Mouse (Mus musculus): ENCODE measurements around the gene Ngb. TPM values are rescaled to one million over a fixed set of nuclear protein-coding genes. Genes with fewer than 3 reads are reported as not detected.

The Ngb gene
- total and polyA plus RNA-seq, 3 experiments: not detected

DNA sequence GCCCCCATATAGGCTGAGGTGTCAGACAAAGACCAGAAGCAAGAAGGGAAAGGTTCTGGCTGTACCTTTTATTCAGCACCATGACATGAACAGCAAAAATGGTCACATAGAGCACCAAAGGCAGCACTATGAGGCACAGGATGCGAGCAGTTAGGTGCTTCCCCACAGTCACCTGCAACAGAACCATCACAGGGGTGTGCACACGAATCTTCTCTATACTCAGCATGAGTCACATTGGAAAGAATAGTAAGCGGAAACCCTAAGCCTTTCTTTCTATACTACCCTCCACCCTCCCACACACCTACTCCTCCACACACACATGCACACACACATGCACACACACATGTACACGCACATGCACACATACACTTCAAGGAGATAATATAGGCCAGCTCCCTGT lies 27.9 kb upstream of the Ngb start:
- no peak overlapping the region for H3K27ac ChIP-seq (ENCODE audit: insufficient read depth, low read depth)
- H3K4me1 ChIP-seq (ENCODE audit: control insufficient read depth in 1 of 2, insufficient read depth in 2 of 2): peaks cover 0 to 11% of the 10 kb centered on the region in 2 experiments; a peak in 2 of 4 replicates
- H3K9me3 ChIP-seq (replicated peaks; ENCODE audit: low read length): no peaks in the 10 kb centered on the region
- H3K9ac ChIP-seq (ENCODE audit: insufficient read depth, low read depth): no peak overlapping the region
- H3K36me3 ChIP-seq (replicated peaks in 1 of 2; ENCODE audit: control insufficient read depth in 1 of 2, insufficient read depth in 1 of 2, low read length in 1 of 2): peaks cover 10 to 72% of the 10 kb centered on the region in 2 experiments
- TF ChIP-seq ZC3H11A (IDR thresholded peaks at IDR 0.05; ENCODE audit: low read depth, low read length) (no peak), GABPA (IDR thresholded peaks at IDR 0.05; ENCODE audit: insufficient replicate concordance, low read depth, low read length) (no peak), CTCF (conservative IDR thresholded peaks at IDR 0.05 in 1 of 2, IDR thresholded peaks at IDR 0.05 in 1 of 2; ENCODE audit: low read depth in 2 of 2, low read length in 2 of 2) (no peak), MAZ (IDR thresholded peaks at IDR 0.05; ENCODE audit: low read depth, low read length) (no peak), BHLHE40 (IDR thresholded peaks at IDR 0.05; ENCODE audit: low read depth, low read length) (0 out of 2 replicates have a peak, but pooled peaks have one; percentile 16), RAD21 (IDR thresholded peaks at IDR 0.05; ENCODE audit: low read depth, low read length) (no peak)
- no peak overlapping the region for H3K4me2 ChIP-seq (ENCODE audit: insufficient read depth, low read depth, poor library complexity, severe bottlenecking)
- dilution Hi-C loops (cut with MboI; ENCODE audit: extremely low pct_ligation_motif_present, extremely low pct_unique_long_range_greater_than_20kb, low sequenced_read_pairs): no loop called here
- in situ Hi-C loops (cut with MboI; ENCODE audit: low pct_ligation_motif_present, low pct_unique_long_range_greater_than_20kb, low sequenced_read_pairs): no loop called here
- no peaks in the 10 kb centered on the region for H3K27me3 ChIP-seq (replicated peaks)
- DNase-seq (ENCODE audit: extremely low read depth): peak; percentile 24
- H3K4me3 ChIP-seq (replicated peaks in 1 of 3; ENCODE audit: low read depth in 2 of 3, low read length in 2 of 3, poor library complexity in 1 of 3): no peak overlapping the region
- H3K79me2 ChIP-seq (replicated peaks; ENCODE audit: control insufficient read depth, extremely low read depth, insufficient read depth, poor library complexity, severe bottlenecking): no peaks in the 10 kb centered on the region

DNA sequence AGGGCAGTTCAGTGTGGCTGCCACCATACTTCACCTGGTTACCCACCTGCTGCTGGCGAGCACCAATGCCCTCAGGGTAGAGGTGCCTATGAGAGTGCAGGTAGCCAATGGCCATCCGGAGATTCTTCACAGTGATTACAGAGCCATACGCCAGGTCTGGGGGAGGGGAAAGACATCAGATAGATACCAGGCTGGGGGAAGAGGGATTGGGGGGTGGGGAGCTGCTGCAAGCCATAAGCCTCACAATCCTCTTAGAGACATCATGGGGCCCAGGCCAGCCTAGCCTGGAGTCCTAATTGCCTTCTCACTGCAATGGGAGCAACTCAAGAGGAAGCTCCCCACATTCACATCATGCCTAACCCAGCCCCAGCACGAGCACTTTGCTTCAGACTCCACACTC lies 24.9 kb upstream of the Ngb start:
- Histone ChIP-seq H3K4me1 (ENCODE audit: control insufficient read depth in 1 of 2, insufficient read depth in 2 of 2) (peaks cover 0 to 15% of the 10 kb centered on the region in 2 experiments; a peak in 2 of 4 replicates), H3K27ac (ENCODE audit: insufficient read depth, low read depth) (no peak overlapping the region), H3K36me3 (replicated peaks in 1 of 2; ENCODE audit: control insufficient read depth in 1 of 2, insufficient read depth in 1 of 2, low read length in 1 of 2) (peaks cover 21 to 80% of the 10 kb centered on the region in 2 experiments), H3K9ac (ENCODE audit: insufficient read depth, low read depth) (no peak overlapping the region), H3K9me3 (replicated peaks; ENCODE audit: low read length) (no peaks in the 10 kb centered on the region), H3K4me3 (replicated peaks in 1 of 3; ENCODE audit: low read depth in 2 of 3, low read length in 2 of 3, poor library complexity in 1 of 3) (no peak overlapping the region), H3K27me3 (replicated peaks) (no peaks in the 10 kb centered on the region), H3K79me2 (replicated peaks; ENCODE audit: control insufficient read depth, extremely low read depth, insufficient read depth, poor library complexity, severe bottlenecking) (no peaks in the 10 kb centered on the region), H3K4me2 (ENCODE audit: insufficient read depth, low read depth, poor library complexity, severe bottlenecking) (no peak overlapping the region)
- no peak for DNase-seq (ENCODE audit: extremely low read depth)
- in situ Hi-C loops (cut with MboI; ENCODE audit: low pct_ligation_motif_present, low pct_unique_long_range_greater_than_20kb, low sequenced_read_pairs) (no loop called here), dilution Hi-C loops (cut with MboI; ENCODE audit: extremely low pct_ligation_motif_present, extremely low pct_unique_long_range_greater_than_20kb, low sequenced_read_pairs) (no loop called here)
- TF ChIP-seq MEF2A (IDR thresholded peaks at IDR 0.05; ENCODE audit: borderline replicate concordance, low read depth, low read length) (no peak), USF1 (IDR thresholded peaks at IDR 0.05; ENCODE audit: low read depth, low read length) (no peak), UBTF (IDR thresholded peaks at IDR 0.05; ENCODE audit: low read depth, low read length) (no peak), MXI1 (IDR thresholded peaks at IDR 0.05; ENCODE audit: low read depth, low read length) (no peak)

DNA sequence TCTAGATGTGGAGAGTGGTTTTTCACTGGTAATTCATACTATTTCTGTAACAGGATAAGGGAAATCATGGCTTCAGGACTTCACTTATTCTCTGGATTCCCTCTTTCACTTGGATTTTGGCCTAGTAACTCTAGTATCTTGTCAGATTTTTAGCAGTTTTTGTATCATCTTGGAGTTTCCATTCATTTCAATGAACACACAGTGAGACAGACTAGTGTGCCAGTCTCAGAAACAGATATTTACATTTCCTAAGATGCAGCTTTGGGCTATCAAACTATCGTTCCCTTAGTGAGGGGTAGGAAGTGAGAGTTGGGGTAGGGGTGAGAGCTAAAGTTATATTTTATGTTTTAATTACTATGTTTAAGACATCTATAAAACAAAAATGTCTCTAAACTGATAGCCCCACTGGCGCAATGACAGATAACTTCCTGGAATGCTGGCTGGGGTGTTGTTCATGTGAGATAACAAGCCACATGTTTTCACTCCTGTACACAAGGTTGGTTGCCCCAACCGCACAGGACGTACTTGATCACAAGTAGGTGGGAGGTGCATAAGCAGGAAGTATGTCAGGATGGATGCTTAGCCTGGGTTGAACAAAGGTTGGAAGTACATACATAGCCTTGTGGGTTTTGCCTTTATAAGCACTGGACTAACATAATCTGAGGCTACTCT lies 19.7 kb upstream of the Ngb start:
- DNase-seq (ENCODE audit: extremely low read depth): no peak
- Histone ChIP-seq H3K4me2 (ENCODE audit: insufficient read depth, low read depth, poor library complexity, severe bottlenecking) (no peak overlapping the region), H3K36me3 (replicated peaks in 1 of 2; ENCODE audit: control insufficient read depth in 1 of 2, insufficient read depth in 1 of 2, low read length in 1 of 2) (peaks cover 21 to 68% of the 10 kb centered on the region in 2 experiments), H3K4me1 (ENCODE audit: control insufficient read depth in 1 of 2, insufficient read depth in 2 of 2) (peaks cover 0 to 4% of the 10 kb centered on the region in 2 experiments; a peak in 1 of 4 replicates), H3K9me3 (replicated peaks; ENCODE audit: low read length) (no peaks in the 10 kb centered on the region), H3K27me3 (replicated peaks) (no peaks in the 10 kb centered on the region), H3K9ac (ENCODE audit: insufficient read depth, low read depth) (no peak overlapping the region), H3K79me2 (replicated peaks; ENCODE audit: control insufficient read depth, extremely low read depth, insufficient read depth, poor library complexity, severe bottlenecking) (no peaks in the 10 kb centered on the region), H3K4me3 (replicated peaks in 1 of 3; ENCODE audit: low read depth in 2 of 3, low read length in 2 of 3, poor library complexity in 1 of 3) (no peak overlapping the region), H3K27ac (ENCODE audit: insufficient read depth, low read depth) (no peak overlapping the region)
- TF ChIP-seq NRF1 (IDR thresholded peaks at IDR 0.05; ENCODE audit: low read depth, low read length): no peak
- TF ChIP-seq E2F4 (IDR thresholded peaks at IDR 0.05; ENCODE audit: insufficient replicate concordance, low read depth, low read length): no peak
- no peak for TF ChIP-seq USF2 (conservative IDR thresholded peaks at IDR 0.05; ENCODE audit: low read depth, low read length)
- TF ChIP-seq MAFK (IDR thresholded peaks at IDR 0.05; ENCODE audit: insufficient replicate concordance, low read length): no peak
- TF ChIP-seq HCFC1 (IDR thresholded peaks at IDR 0.05; ENCODE audit: low read depth, low read length): no peak
- no peak for TF ChIP-seq RCOR1 (conservative IDR thresholded peaks at IDR 0.05; ENCODE audit: low read depth, low read length)
- no peak for TF ChIP-seq CHD2 (IDR thresholded peaks at IDR 0.05; ENCODE audit: low read length)
- no peak for TF ChIP-seq CTCF (conservative IDR thresholded peaks at IDR 0.05 in 1 of 2, IDR thresholded peaks at IDR 0.05 in 1 of 2; ENCODE audit: low read depth in 2 of 2, low read length in 2 of 2)
- TF ChIP-seq BHLHE40 (IDR thresholded peaks at IDR 0.05; ENCODE audit: low read depth, low read length): no peak
- TF ChIP-seq NELFE (IDR thresholded peaks at IDR 0.05; ENCODE audit: low read depth, low read length): no peak
- TF ChIP-seq SMC3 (IDR thresholded peaks at IDR 0.05; ENCODE audit: low read depth, low read length): no peak
- TF ChIP-seq POLR2A (IDR thresholded peaks at IDR 0.05; ENCODE audit: low read depth, low read length): no peak
- in situ Hi-C loops (cut with MboI; ENCODE audit: low pct_ligation_motif_present, low pct_unique_long_range_greater_than_20kb, low sequenced_read_pairs): no loop called here
- dilution Hi-C loops (cut with MboI; ENCODE audit: extremely low pct_ligation_motif_present, extremely low pct_unique_long_range_greater_than_20kb, low sequenced_read_pairs): no loop called here

Measured in CH12.LX (cell line).